ENCODE assay signal across 15 mouse cellular contexts in genomic region chr13:54324178-54324577, GRCm38 (mm10). TPM values are rescaled to one million over a fixed set of nuclear protein-coding genes. Genes with fewer than 3 reads are reported as not detected.
DNase-seq lines count a peak whose midpoint lies in the region; ATAC-seq and TF ChIP-seq lines count a peak whose summit lies in the region.
"Had no signal": no experiment of that assay in that cellular context is flagged by ENCODE, and none has a peak within 500 bp of the region (broad histone marks: within the 10 kb centered on the region; RNA-seq: fewer than 3 reads in every experiment).

No protein-coding gene starts in this region.

- H3K27me3 ChIP-seq in heart, postnatal 0 days (ENCODE audit: control insufficient read depth, insufficient read depth, low read length) = no peaks in the 10 kb centered on the region
- 0 out of 2 replicates have a peak, but pooled peaks cover 11% of the 10 kb centered on the region for H3K27me3 ChIP-seq in heart, embryonic 12.5 days (replicated peaks)
- H3K27me3 ChIP-seq in forebrain, embryonic 15.5 days = no peaks in the 10 kb centered on the region
- H3K27me3 ChIP-seq in midbrain, embryonic 11.5 days (ENCODE audit: control insufficient read depth, insufficient read depth, low read length) = no peaks in the 10 kb centered on the region

- H3K9ac ChIP-seq in heart, postnatal 0 days (replicated peaks; ENCODE audit: low read depth, low read length) = no peak overlapping the region
- H3K9ac ChIP-seq in heart, embryonic 12.5 days = no peak overlapping the region
- H3K9ac ChIP-seq in forebrain, embryonic 15.5 days (replicated peaks) = no peak overlapping the region
- H3K9ac ChIP-seq in midbrain, embryonic 11.5 days (ENCODE audit: low read length) = 0 out of 2 replicates have a peak overlapping the region, but pooled peaks have one; percentile 11

- no peaks in the 10 kb centered on the region for H3K4me1 ChIP-seq in heart, postnatal 0 days (ENCODE audit: control insufficient read depth, insufficient read depth)
- no peaks in the 10 kb centered on the region; the same call in 1 of the 2 replicates for H3K4me1 ChIP-seq in heart, embryonic 12.5 days (replicated peaks)
- H3K4me1 ChIP-seq in forebrain, embryonic 15.5 days = peaks cover 52% of the 10 kb centered on the region
- peaks cover 33% of the 10 kb centered on the region for H3K4me1 ChIP-seq in midbrain, embryonic 11.5 days (ENCODE audit: control insufficient read depth, insufficient read depth, low read length)

- 66% methylated on average over 2 of the region's 2 CpGs for WGBS in heart, postnatal 0 days
- WGBS in heart, embryonic 12.5 days = 63% methylated on average over 2 of the region's 2 CpGs
- WGBS in forebrain, embryonic 15.5 days = 15% methylated on average over 2 of the region's 2 CpGs
- WGBS in midbrain, embryonic 11.5 days = 48% methylated on average over 2 of the region's 2 CpGs

- ATAC-seq in heart, postnatal 0 days (ENCODE audit: insufficient read depth, low read depth) = no peak
- ATAC-seq in heart, embryonic 12.5 days (ENCODE audit: insufficient number of reproducible peaks, low FRiP score) = no peak
- ATAC-seq in forebrain, embryonic 15.5 days (replicated peaks) = peak; percentile 42
- no peak for ATAC-seq in midbrain, embryonic 11.5 days (ENCODE audit: low FRiP score)

- TF ChIP-seq CTCF in heart, postnatal 0 days (IDR thresholded peaks at IDR 0.05; ENCODE audit: low read depth) = no peak

- no peak for DNase-seq in heart, postnatal 0 days (ENCODE audit: low spot score)
- peak; percentile 41 for DNase-seq in Muller cell, postnatal 12 days (ENCODE audit: inconsistent ontology term)
- no peak for DNase-seq in midbrain, embryonic 11.5 days (ENCODE audit: low spot score, missing footprints)
- no peak for DNase-seq in kidney, postnatal 4 days
- no peak for DNase-seq in thymus, postnatal 4 days
- no peak for DNase-seq in testis, postnatal 14 days (ENCODE audit: low spot score)
- DNase-seq: adrenal gland, postnatal 25 days; cerebellum, postnatal 36 days; kidney, postnatal 10 days; lung, adult 2 months; thymus, postnatal 36 days had no signal

- no peak overlapping the region for H3K4me3 ChIP-seq in heart, postnatal 0 days (ENCODE audit: low read depth, low read length)
- no peak overlapping the region for H3K4me3 ChIP-seq in heart, embryonic 12.5 days
- H3K4me3 ChIP-seq in forebrain, embryonic 15.5 days = no peak overlapping the region
- no peak overlapping the region for H3K4me3 ChIP-seq in midbrain, embryonic 11.5 days (ENCODE audit: low read depth, low read length)
- H3K4me3 ChIP-seq: erythroblast, embryonic 14.5 days had no signal

- H3K36me3 ChIP-seq in heart, postnatal 0 days (replicated peaks; ENCODE audit: control insufficient read depth, insufficient read depth, low read length) = no peaks in the 10 kb centered on the region
- no peaks in the 10 kb centered on the region for H3K36me3 ChIP-seq in heart, embryonic 12.5 days
- H3K36me3 ChIP-seq in forebrain, embryonic 15.5 days = no peaks in the 10 kb centered on the region
- no peaks in the 10 kb centered on the region for H3K36me3 ChIP-seq in midbrain, embryonic 11.5 days (ENCODE audit: control insufficient read depth, insufficient read depth, low read length)

- H3K9me3 ChIP-seq in heart, postnatal 0 days (replicated peaks; ENCODE audit: control insufficient read depth, low read length) = no peaks in the 10 kb centered on the region
- H3K9me3 ChIP-seq in heart, embryonic 12.5 days (replicated peaks) = no peaks in the 10 kb centered on the region
- H3K9me3 ChIP-seq in forebrain, embryonic 15.5 days = no peaks in the 10 kb centered on the region
- no peaks in the 10 kb centered on the region for H3K9me3 ChIP-seq in midbrain, embryonic 11.5 days (ENCODE audit: control insufficient read depth, low read length)

- TF ChIP-seq EP300 in heart, postnatal 0 days (IDR thresholded peaks at IDR 0.05; ENCODE audit: low read depth) = no peak

- peak overlapping the region; percentile 55 for H3K27ac ChIP-seq in heart, postnatal 0 days (ENCODE audit: low read depth)
- H3K27ac ChIP-seq in heart, embryonic 12.5 days (ENCODE audit: poor library complexity, severe bottlenecking) = no peak overlapping the region
- H3K27ac ChIP-seq in forebrain, embryonic 15.5 days (replicated peaks) = peak overlapping the region; percentile 82
- peak overlapping the region; percentile 28 for H3K27ac ChIP-seq in midbrain, embryonic 11.5 days (ENCODE audit: low read depth, low read length)

- H3K4me2 ChIP-seq in heart, postnatal 0 days (ENCODE audit: low read depth, low read length) = no peak overlapping the region
- H3K4me2 ChIP-seq in heart, embryonic 12.5 days = no peak overlapping the region
- H3K4me2 ChIP-seq in forebrain, embryonic 15.5 days (replicated peaks) = no peak overlapping the region
- H3K4me2 ChIP-seq in midbrain, embryonic 11.5 days = no peak overlapping the region

RNA-seq across cellular contexts. Expression of gene Cplx2, which starts 47.0 kb away (rescaled TPM):
- total RNA-seq in heart, postnatal 0 days (2014; rRNA removed; ENCODE audit: low replicate concordance) = 6.5 and 7.6 TPM in 2 replicates
- polyA plus RNA-seq in heart, postnatal 0 days (2015; fragmentation: Nextera tagmentation; extraction: Ambion mirVana) = 1.5 and 1.7 TPM in 2 replicates
- 2.1 and 2.2 TPM in 2 replicates for polyA plus RNA-seq in heart, embryonic 12.5 days (2016; fragmentation: Nextera tagmentation; extraction: Ambion mirVana)
- 26.8 and 30.2 TPM in 2 replicates for polyA plus RNA-seq in forebrain, embryonic 15.5 days (2015; fragmentation: Nextera tagmentation; extraction: Ambion mirVana)
- polyA plus RNA-seq in midbrain, embryonic 11.5 days (2014; fragmentation: Nextera tagmentation; extraction: Ambion mirVana) = 14.7 and 14.8 TPM in 2 replicates
- total RNA-seq: granulocyte monocyte progenitor cell, adult 5-6 weeks had no signal
